Mouse (Mus musculus) embryonic facial prominence, embryonic 10.5 days (tissue): ENCODE results near the gene Adamts6. TPM values are rescaled to one million over a fixed set of nuclear protein-coding genes. Genes with fewer than 3 reads are reported as not detected.

ENCODE experiments used
- DNase-seq: peaks from one replicate; pipeline ENCODE4 v3.0.0-alpha.2; 2017; ENCODE audit warnings: low spot score
- H3K27ac ChIP-seq: fragments of 300-500 bp; sonication (generic); replicated peaks from 2 replicates; pipeline ENCODE4 v1.5.1; 2016; ENCODE audit warnings: mild to moderate bottlenecking
- H3K27me3 ChIP-seq: fragments of 300-500 bp; sonication (generic); replicated peaks from 2 replicates; pipeline ENCODE4 v1.6.1; 2016; ENCODE audit warnings: low read depth, mild to moderate bottlenecking; ENCODE audit not compliant: poor library complexity, severe bottlenecking
- H3K36me3 ChIP-seq: fragments of 300-500 bp; sonication (generic); replicated peaks from 2 replicates; pipeline ENCODE4 v1.6.1; 2016; ENCODE audit warnings: mild to moderate bottlenecking, moderate library complexity
- H3K4me1 ChIP-seq: fragments of 300-500 bp; sonication (generic); 2 replicates; pipeline ENCODE4 v1.6.1; 2016
- H3K4me3 ChIP-seq: fragments of 300-500 bp; sonication (generic); 2 replicates; pipeline ENCODE4 v1.5.1; 2016; ENCODE audit warnings: mild to moderate bottlenecking, moderate library complexity
- H3K9me3 ChIP-seq: fragments of 300-500 bp; sonication (generic); 2 replicates; pipeline ENCODE4 v1.6.1; 2016; ENCODE audit warnings: mild to moderate bottlenecking
- WGBS: fragments of 180-500 bp; shearing (Covaris S2); methylation state at CpG from one replicate; pipeline ENCODE4 v1.1.7; 2016; 5-methylcytosine and 5-hydroxymethylcytosine counted together
- polyA plus RNA-seq: library from polyadenylated mRNA; unstranded; fragments of >200 nt; fragmentation: Nextera tagmentation; extraction: Ambion mirVana; gene quantifications from 2 replicates; pipeline ENCODE4 v1.2.1, GENCODE M21; 2016

Adamts6 gene
- polyA plus RNA-seq, 1 experiment from 2014 or later: 3.6 TPM

- Histone ChIP-seq H3K9me3 (no peaks in the 10 kb centered on the region), H3K27ac (no peak overlapping the region), H3K27me3 (no peaks in the 10 kb centered on the region), H3K36me3 (no peaks in the 10 kb centered on the region), H3K4me1 (peaks cover 19% of the 10 kb centered on the region), H3K4me3 (no peak overlapping the region)
- WGBS: 90% methylated on average over 6 of the region's 6 CpGs
- no peak for DNase-seq
Measured at GRCm38 (mm10) chr13:104507671-104508070, 220.0 kb downstream of the Adamts6 start.

DNA sequence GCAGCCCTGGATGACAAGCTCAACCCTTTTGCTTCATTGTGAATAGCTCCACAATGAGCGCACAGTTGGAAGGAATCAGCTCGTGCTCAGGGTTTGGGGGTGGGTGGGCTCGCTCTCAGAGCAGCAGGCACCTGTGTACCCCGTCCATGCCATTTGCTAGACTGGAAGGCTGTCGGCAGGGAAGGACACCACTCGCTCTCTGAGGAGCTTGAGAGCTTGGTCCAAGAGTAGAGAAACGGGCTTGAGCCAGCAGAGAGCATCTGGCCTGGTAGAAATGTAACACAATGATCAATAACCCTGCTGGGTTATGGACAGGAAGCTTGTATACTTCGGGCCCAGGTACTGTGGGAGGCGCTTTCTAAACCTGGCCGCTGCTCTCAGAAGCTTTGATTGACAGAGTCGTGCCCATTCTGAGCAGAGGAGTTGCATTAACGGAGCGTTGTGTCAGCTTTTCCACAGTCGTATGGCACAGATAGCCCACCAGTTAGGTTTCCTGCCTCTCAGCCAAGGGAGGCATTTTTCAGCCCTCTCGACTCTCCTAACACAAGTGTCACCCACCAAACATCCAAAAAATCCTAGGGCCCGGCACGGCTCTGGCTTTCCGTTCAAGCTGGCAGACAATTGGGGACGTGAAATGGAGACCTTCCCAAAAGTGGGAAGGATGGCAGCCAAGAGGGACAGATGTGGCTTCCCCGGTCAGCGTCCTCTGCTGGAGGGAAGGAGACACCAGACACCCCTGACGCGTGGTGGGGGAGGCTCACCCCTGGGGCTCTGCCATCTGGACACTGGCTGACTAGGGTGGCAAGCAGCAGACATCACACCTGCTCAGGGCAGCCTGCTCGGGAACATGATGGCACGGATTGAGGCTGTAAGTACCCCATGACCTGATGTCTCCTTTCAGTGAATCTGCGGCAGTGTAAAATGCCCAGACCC, 222.2 kb downstream of the Adamts6 start:
- H3K27me3 ChIP-seq: no peaks in the 10 kb centered on the region
- 82% methylated on average over 26 of the region's 26 CpGs for WGBS
- peak overlapping the region; percentile 51 for H3K27ac ChIP-seq
- DNase-seq: peak; percentile 19
- H3K4me3 ChIP-seq: no peak overlapping the region
- no peaks in the 10 kb centered on the region for H3K9me3 ChIP-seq
- peaks cover 19% of the 10 kb centered on the region for H3K4me1 ChIP-seq
- no peaks in the 10 kb centered on the region for H3K36me3 ChIP-seq

DNA sequence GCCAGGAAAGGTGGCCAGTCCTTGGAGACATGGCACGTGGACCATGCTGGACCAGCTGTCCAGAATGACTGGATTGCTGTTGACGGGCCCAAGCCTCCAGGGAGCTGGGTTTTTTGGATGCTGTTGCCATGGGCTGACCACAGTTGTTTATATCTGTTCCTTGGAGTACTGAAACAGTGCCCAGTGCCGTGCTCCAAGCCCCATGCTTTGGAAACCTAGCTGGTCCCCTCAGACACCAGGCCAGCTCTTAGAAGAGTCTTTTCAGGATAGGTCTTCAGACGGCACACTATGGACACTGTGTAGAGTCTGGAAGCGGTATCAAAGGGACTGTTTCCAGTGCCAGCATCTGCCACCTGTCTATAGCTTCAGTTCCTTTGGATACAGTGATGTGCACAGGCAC, 223.1 kb downstream of the Adamts6 start:
- Histone ChIP-seq H3K9me3 (no peaks in the 10 kb centered on the region), H3K4me3 (no peak overlapping the region), H3K27ac (no peak overlapping the region), H3K4me1 (peaks cover 20% of the 10 kb centered on the region), H3K27me3 (no peaks in the 10 kb centered on the region), H3K36me3 (no peaks in the 10 kb centered on the region)
- DNase-seq: no peak
- WGBS: 87% methylated on average over 5 of the region's 5 CpGs

DNA sequence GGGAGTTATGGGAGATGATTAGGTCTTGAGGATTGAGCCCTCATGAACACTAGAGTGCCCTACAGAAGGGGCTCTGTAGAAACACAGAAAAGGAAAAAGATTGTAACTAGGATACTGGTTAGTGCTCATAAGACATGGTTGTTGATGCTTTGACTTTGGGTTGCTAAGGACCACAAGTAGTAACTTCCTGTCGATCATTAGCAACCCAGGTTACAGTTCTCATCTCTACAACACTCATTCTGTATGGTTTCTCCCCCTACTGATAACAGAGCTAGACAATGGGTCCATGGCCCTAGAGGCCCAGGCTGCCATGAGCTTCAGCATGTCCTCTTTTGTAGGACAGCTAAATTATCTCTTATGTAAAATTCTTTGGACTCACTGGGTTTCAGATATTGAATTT, 227.4 kb downstream of the Adamts6 start:
- no peak for DNase-seq
- Histone ChIP-seq H3K4me3 (no peak overlapping the region), H3K9me3 (no peaks in the 10 kb centered on the region), H3K4me1 (peaks cover 32% of the 10 kb centered on the region), H3K36me3 (no peaks in the 10 kb centered on the region), H3K27me3 (no peaks in the 10 kb centered on the region), H3K27ac (no peak overlapping the region)
- WGBS: 92% methylated on average over 1 of the region's 1 CpGs

- no peaks in the 10 kb centered on the region for H3K9me3 ChIP-seq
- H3K27ac ChIP-seq: peak overlapping the region; percentile 45; the same call in 1 of the 2 replicates
- H3K4me3 ChIP-seq: no peak overlapping the region
- 32% methylated on average over 4 of the region's 4 CpGs for WGBS
- no peaks in the 10 kb centered on the region for H3K36me3 ChIP-seq
- H3K27me3 ChIP-seq: no peaks in the 10 kb centered on the region
- no peak for DNase-seq
- H3K4me1 ChIP-seq: peaks cover 29% of the 10 kb centered on the region
Measured at GRCm38 (mm10) chr13:104516146-104516545, 228.5 kb downstream of the Adamts6 start.

DNA sequence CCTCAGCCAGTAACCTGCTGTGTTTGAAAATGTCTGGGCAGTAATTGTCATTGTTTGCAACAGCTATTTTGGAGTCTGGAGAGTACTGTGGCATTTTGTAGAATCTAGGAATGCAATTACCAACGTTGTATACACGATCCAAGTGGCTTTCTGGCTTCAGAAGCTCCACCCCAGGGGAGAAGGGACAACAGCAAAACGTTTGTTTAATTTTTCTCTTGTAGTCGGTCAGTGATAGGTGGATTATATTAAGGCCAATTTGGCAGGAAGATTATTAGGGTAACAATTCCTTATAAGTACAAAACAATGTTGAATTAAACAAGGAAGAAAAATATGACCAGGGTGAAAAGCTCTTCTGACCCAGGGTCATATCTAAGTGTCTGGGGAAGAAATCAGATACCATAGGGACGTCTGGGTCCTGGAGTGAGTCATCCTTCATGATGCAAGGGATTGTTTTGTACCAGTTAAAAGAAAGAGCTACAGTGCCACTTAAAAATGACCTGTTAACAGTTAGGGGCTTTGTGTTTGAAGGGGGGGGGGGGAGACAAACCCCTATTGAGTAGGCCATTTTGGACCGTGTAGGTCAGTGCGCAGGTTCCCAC, 229.2 kb downstream of the Adamts6 start:
- Histone ChIP-seq H3K36me3 (no peaks in the 10 kb centered on the region), H3K4me3 (no peak overlapping the region), H3K4me1 (peaks cover 26% of the 10 kb centered on the region), H3K27ac (peak overlapping the region; percentile 95; the same call in 1 of the 2 replicates), H3K9me3 (no peaks in the 10 kb centered on the region), H3K27me3 (no peaks in the 10 kb centered on the region)
- WGBS: 38% methylated on average over 7 of the region's 7 CpGs
- no peak for DNase-seq

GRCm38 (mm10) chr13:104517638-104518311, 230.1 kb downstream of the Adamts6 start:
- H3K4me1 ChIP-seq: peaks cover 26% of the 10 kb centered on the region
- H3K27me3 ChIP-seq: no peaks in the 10 kb centered on the region
- H3K4me3 ChIP-seq: peak overlapping the region; percentile 52
- H3K27ac ChIP-seq: peak overlapping the region; percentile 95
- no peaks in the 10 kb centered on the region for H3K9me3 ChIP-seq
- DNase-seq: no peak
- no peaks in the 10 kb centered on the region for H3K36me3 ChIP-seq
- 39% methylated on average over 15 of the region's 15 CpGs for WGBS

DNA sequence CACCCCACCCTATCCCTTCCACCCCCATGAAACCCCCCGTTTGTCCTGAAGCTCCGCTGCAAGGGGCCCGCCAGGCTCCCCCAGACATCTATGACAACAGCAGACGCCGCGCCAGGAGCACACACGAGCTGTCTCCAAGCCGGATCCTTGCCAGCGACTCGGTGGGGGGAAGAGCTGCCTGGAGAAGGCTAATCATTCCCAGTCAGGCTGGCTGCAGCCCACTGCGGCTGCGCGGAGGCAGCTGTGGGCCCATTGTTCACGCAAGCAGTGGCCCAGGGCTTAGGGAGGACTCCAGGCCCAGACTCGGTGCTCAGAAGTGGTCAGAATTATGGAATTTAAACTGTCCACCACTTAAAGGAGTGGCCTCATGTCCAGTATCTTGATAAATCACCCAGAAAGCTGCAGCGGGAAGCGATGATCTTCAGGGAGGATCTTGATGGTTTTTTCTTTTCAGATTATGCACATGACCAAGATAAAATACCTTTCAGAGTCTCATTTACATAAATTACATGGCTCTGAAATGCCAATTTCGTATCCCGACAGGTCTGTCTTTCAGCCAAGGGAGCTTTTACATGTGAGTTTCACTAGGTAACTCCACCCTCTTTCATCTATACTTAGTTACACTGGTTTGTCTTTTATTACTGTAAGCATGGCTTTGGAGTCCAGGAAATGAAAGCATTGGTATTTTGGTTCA, 230.8 kb downstream of the Adamts6 start:
- Histone ChIP-seq H3K27ac (peak overlapping the region; percentile 95), H3K36me3 (no peaks in the 10 kb centered on the region), H3K4me1 (peaks cover 26% of the 10 kb centered on the region), H3K27me3 (no peaks in the 10 kb centered on the region), H3K9me3 (no peaks in the 10 kb centered on the region), H3K4me3 (peak overlapping the region; percentile 52)
- DNase-seq: peak; percentile 95
- WGBS: 9% methylated on average over 19 of the region's 19 CpGs

- H3K36me3 ChIP-seq: no peaks in the 10 kb centered on the region
- no peaks in the 10 kb centered on the region for H3K27me3 ChIP-seq
- H3K27ac ChIP-seq: peak overlapping the region; percentile 95
- 63% methylated on average over 14 of the region's 14 CpGs for WGBS
- no peak overlapping the region for H3K4me3 ChIP-seq
- peaks cover 26% of the 10 kb centered on the region for H3K4me1 ChIP-seq
- H3K9me3 ChIP-seq: no peaks in the 10 kb centered on the region
- DNase-seq: no peak
Measured at GRCm38 (mm10) chr13:104519006-104519695, 231.5 kb downstream of the Adamts6 start.

DNA sequence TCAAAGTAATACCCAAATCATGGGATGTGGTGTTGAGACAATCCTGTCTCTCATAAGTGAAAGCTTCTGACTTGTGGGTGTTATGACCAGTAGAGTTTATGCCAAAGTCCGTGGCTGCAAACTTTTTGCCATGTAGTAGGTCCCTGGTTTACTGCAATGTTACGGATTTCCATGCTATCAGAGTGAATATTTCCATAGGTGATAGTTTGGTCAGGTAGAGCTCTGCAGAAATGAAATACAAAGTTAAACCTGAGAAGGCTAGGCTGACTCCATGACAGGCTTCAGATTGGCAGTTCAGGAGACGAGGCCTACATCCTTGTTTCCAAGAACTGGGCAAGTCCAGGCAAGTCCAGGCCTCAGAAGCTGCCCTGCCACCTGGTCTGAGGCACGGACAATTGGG, 232.3 kb downstream of the Adamts6 start:
- H3K27ac ChIP-seq: no peak overlapping the region
- 86% methylated on average over 4 of the region's 4 CpGs for WGBS
- H3K4me3 ChIP-seq: no peak overlapping the region
- H3K4me1 ChIP-seq: peaks cover 26% of the 10 kb centered on the region
- no peaks in the 10 kb centered on the region for H3K36me3 ChIP-seq
- no peaks in the 10 kb centered on the region for H3K9me3 ChIP-seq
- no peaks in the 10 kb centered on the region for H3K27me3 ChIP-seq
- no peak for DNase-seq

GRCm38 (mm10) chr13:104520461-104520860, 232.8 kb downstream of the Adamts6 start:
- H3K4me1 ChIP-seq: peaks cover 26% of the 10 kb centered on the region
- no peaks in the 10 kb centered on the region for H3K27me3 ChIP-seq
- H3K27ac ChIP-seq: no peak overlapping the region
- no peak for DNase-seq
- no peaks in the 10 kb centered on the region for H3K36me3 ChIP-seq
- H3K9me3 ChIP-seq: no peaks in the 10 kb centered on the region
- H3K4me3 ChIP-seq: no peak overlapping the region
- 66% methylated on average over 3 of the region's 3 CpGs for WGBS

- no peak overlapping the region for H3K4me3 ChIP-seq
- H3K4me1 ChIP-seq: peaks cover 21% of the 10 kb centered on the region
- DNase-seq: no peak
- H3K27ac ChIP-seq: no peak overlapping the region
- H3K27me3 ChIP-seq: no peaks in the 10 kb centered on the region
- no peaks in the 10 kb centered on the region for H3K9me3 ChIP-seq
- 88% methylated on average over 2 of the region's 2 CpGs for WGBS
- H3K36me3 ChIP-seq: no peaks in the 10 kb centered on the region
Measured at GRCm38 (mm10) chr13:104521532-104521931, 233.9 kb downstream of the Adamts6 start.
